Mouse (Mus musculus): ENCODE data around the gene Gm21149.
A peak's percentile ranks its signal among the peaks of the same experiment; 100 is the strongest.
"Not testable (repeated sequence)": the region's sequence is repeated elsewhere in the genome, so short reads cannot be mapped to it uniquely, and the experiment has no call there.

The Gm21149 gene

GRCm38 (mm10) chr5:15476423-15476822 lies at the start of gene Gm21149:
Gm21149 (minus strand) TSS chr5:15476523.
- DNase-seq (ENCODE audit: low spot score): not testable (repeated sequence)

GRCm38 (mm10) chr5:15522470-15522869 lies 46.1 kb upstream of the Gm21149 start:
- not testable (repeated sequence) for DNase-seq (ENCODE audit: low spot score)

GRCm38 (mm10) chr5:15522028-15522427 lies 45.7 kb upstream of the Gm21149 start:
- DNase-seq (ENCODE audit: low spot score): not testable (repeated sequence)

GRCm38 (mm10) chr5:15520418-15520817 lies 44.1 kb upstream of the Gm21149 start:
- DNase-seq (ENCODE audit: low spot score): not testable (repeated sequence)

GRCm38 (mm10) chr5:15517150-15517549 lies 40.8 kb upstream of the Gm21149 start:
- DNase-seq (ENCODE audit: low spot score): not testable (repeated sequence)

GRCm38 (mm10) chr5:15512236-15512635 lies 35.9 kb upstream of the Gm21149 start:
- not testable (repeated sequence) for DNase-seq (ENCODE audit: low spot score)

GRCm38 (mm10) chr5:15509911-15510310 lies 33.6 kb upstream of the Gm21149 start:
- DNase-seq (ENCODE audit: low spot score): not testable (repeated sequence)

- not testable (repeated sequence) for DNase-seq (ENCODE audit: low spot score)
Measured at GRCm38 (mm10) chr5:15508460-15509451, 32.4 kb upstream of the Gm21149 start.

GRCm38 (mm10) chr5:15507757-15508459 lies 31.6 kb upstream of the Gm21149 start:
- DNase-seq (ENCODE audit: low spot score): not testable (repeated sequence)

GRCm38 (mm10) chr5:15507309-15507619 lies 30.9 kb upstream of the Gm21149 start:
- no peak for DNase-seq (ENCODE audit: low spot score)

GRCm38 (mm10) chr5:15506575-15507308 lies 30.4 kb upstream of the Gm21149 start:
- DNase-seq (ENCODE audit: low spot score): peak; percentile 77

- DNase-seq (ENCODE audit: low spot score): not testable (repeated sequence)
Measured at GRCm38 (mm10) chr5:15498774-15499400, 22.6 kb upstream of the Gm21149 start.

GRCm38 (mm10) chr5:15498350-15498749 lies 22.0 kb upstream of the Gm21149 start:
- not testable (repeated sequence) for DNase-seq (ENCODE audit: low spot score)

- DNase-seq (ENCODE audit: low spot score): not testable (repeated sequence)
Measured at GRCm38 (mm10) chr5:15490934-15491333, 14.6 kb upstream of the Gm21149 start.

GRCm38 (mm10) chr5:15488743-15489142 lies 12.4 kb upstream of the Gm21149 start:
- DNase-seq (ENCODE audit: low spot score): no peak

- not testable (repeated sequence) for DNase-seq (ENCODE audit: low spot score)
Measured at GRCm38 (mm10) chr5:15484616-15485015, 8.3 kb upstream of the Gm21149 start.

GRCm38 (mm10) chr5:15483576-15483975 lies 7.3 kb upstream of the Gm21149 start:
- not testable (repeated sequence) for DNase-seq (ENCODE audit: low spot score)

- not testable (repeated sequence) for DNase-seq (ENCODE audit: low spot score)
Measured at GRCm38 (mm10) chr5:15482815-15483214, 6.5 kb upstream of the Gm21149 start.

GRCm38 (mm10) chr5:15470141-15470540 lies 6.2 kb downstream of the Gm21149 start:
- not testable (repeated sequence) for DNase-seq (ENCODE audit: low spot score)

- DNase-seq (ENCODE audit: low spot score): peak; percentile 39
Measured at GRCm38 (mm10) chr5:15467768-15468167, 8.6 kb downstream of the Gm21149 start.

GRCm38 (mm10) chr5:15466218-15466617 lies 10.1 kb downstream of the Gm21149 start:
- not testable (repeated sequence) for DNase-seq (ENCODE audit: low spot score)

All from embryo, embryonic 10.5 days (tissue).